Mouse (Mus musculus) thymus, adult 2 months (tissue): ENCODE measurements around the gene Morn3. TPM values are rescaled to one million over a fixed set of nuclear protein-coding genes. Genes with fewer than 3 reads are reported as not detected.
A peak's percentile ranks its signal among the peaks of the same experiment; 100 is the strongest.

Source experiments
- DNase-seq: peaks from one replicate; pipeline ENCODE4 v3.0.0; 2021
- H3K27ac ChIP-seq: fragments of 200-500 bp; 2 replicates; pipeline ENCODE4 v1.5.1; 2012; ENCODE audit warnings: low read length, control low read depth; ENCODE audit not compliant: control insufficient read depth, insufficient read depth
- H3K27me3 ChIP-seq: fragments of 200-500 bp; 2 replicates; pipeline ENCODE4 v1.6.1; 2012; ENCODE audit warnings: mild to moderate bottlenecking, low read length, moderate library complexity, mixed read lengths; ENCODE audit not compliant: control insufficient read depth, insufficient read depth
- H3K36me3 ChIP-seq: fragments of 200-500 bp; 2 replicates; pipeline ENCODE4 v1.6.1; 2012; ENCODE audit warnings: mild to moderate bottlenecking, low read length, moderate library complexity; ENCODE audit not compliant: control insufficient read depth, insufficient read depth
- H3K4me1 ChIP-seq: fragments of 200-500 bp; replicated peaks from 2 replicates; pipeline ENCODE4 v1.6.1; 2012; ENCODE audit warnings: low read length; ENCODE audit not compliant: control insufficient read depth, insufficient read depth
- H3K4me3 ChIP-seq: fragments of 200-500 bp; 2 replicates; pipeline ENCODE4 v1.5.1; 2012; ENCODE audit warnings: mild to moderate bottlenecking, low read length, control low read depth, moderate library complexity; ENCODE audit not compliant: control insufficient read depth, insufficient read depth
- CTCF ChIP-seq: fragments of 200-500 bp; IDR thresholded peaks from 2 replicates; pipeline ENCODE4 v1.5.1; 2012; ENCODE audit warnings: mild to moderate bottlenecking, control low read depth, low read length, moderate library complexity, borderline replicate concordance; ENCODE audit not compliant: control insufficient read depth, poor library complexity, insufficient read depth; ENCODE audit errors: extremely low read depth
- POLR2A ChIP-seq: fragments of 200-500 bp; IDR thresholded peaks from 2 replicates; pipeline ENCODE4 v1.6.1; 2012; ENCODE audit warnings: mild to moderate bottlenecking, low read length, control low read depth, moderate library complexity; ENCODE audit not compliant: control insufficient read depth, poor library complexity, insufficient read depth; ENCODE audit errors: extremely low read depth
- WGBS: fragments of 180-500 bp; shearing (Covaris S2); methylation state at CpG from one replicate; pipeline ENCODE4 v1.1.7; 2018; 5-methylcytosine and 5-hydroxymethylcytosine counted together
- polyA plus RNA-seq: library from polyadenylated mRNA; depleted of rRNA; stranded (reverse); fragments of >200 nt; gene quantifications from 2 replicates; pipeline ENCODE4 v1.2.3, GENCODE M21; 2012

Gene Morn3
- polyA plus RNA-seq, 1 experiment: 0.15 TPM

- H3K36me3 ChIP-seq: no peaks in the 10 kb centered on the region
- no peak for DNase-seq
- no peak overlapping the region for H3K4me3 ChIP-seq
- no peaks in the 10 kb centered on the region for H3K27me3 ChIP-seq
- TF ChIP-seq CTCF (no peak), POLR2A (no peak)
- WGBS: 98% methylated on average over 9 of the region's 9 CpGs
- H3K4me1 ChIP-seq: peaks cover 12% of the 10 kb centered on the region
- no peak overlapping the region for H3K27ac ChIP-seq
Observed at GRCm38 (mm10) chr5:123060706-123061401, 14.0 kb upstream of the Morn3 start.

- peak; percentile 71 for DNase-seq
- no peaks in the 10 kb centered on the region for H3K36me3 ChIP-seq
- 61% methylated on average over 14 of the region's 14 CpGs for WGBS
- H3K4me3 ChIP-seq: no peak overlapping the region
- no peak overlapping the region for H3K27ac ChIP-seq
- no peaks in the 10 kb centered on the region for H3K27me3 ChIP-seq
- no peak for TF ChIP-seq POLR2A
- TF ChIP-seq CTCF: no peak
- peaks cover 12% of the 10 kb centered on the region for H3K4me1 ChIP-seq
Observed at GRCm38 (mm10) chr5:123059757-123060520, 13.1 kb upstream of the Morn3 start.

GRCm38 (mm10) chr5:123058251-123059102 is 11.7 kb upstream of the Morn3 start:
- Histone ChIP-seq H3K27me3 (no peaks in the 10 kb centered on the region), H3K4me1 (peaks cover 10% of the 10 kb centered on the region), H3K4me3 (peak overlapping the region; percentile 16; the same call in 1 of the 2 replicates), H3K27ac (peak overlapping the region; percentile 35), H3K36me3 (no peaks in the 10 kb centered on the region)
- DNase-seq: peak; percentile 40
- TF ChIP-seq POLR2A (no peak), CTCF (no peak)
- WGBS: 14% methylated on average over 16 of the region's 16 CpGs

- H3K4me1 ChIP-seq: peaks cover 10% of the 10 kb centered on the region
- 8% methylated on average over 48 of the region's 48 CpGs for WGBS
Observed at GRCm38 (mm10) chr5:123057366-123058250, 10.8 kb upstream of the Morn3 start.

GRCm38 (mm10) chr5:123051736-123052135 is 4.9 kb upstream of the Morn3 start:
- Histone ChIP-seq H3K36me3 (no peaks in the 10 kb centered on the region), H3K27ac (no peak overlapping the region), H3K27me3 (no peaks in the 10 kb centered on the region), H3K4me3 (no peak overlapping the region), H3K4me1 (peaks cover 13% of the 10 kb centered on the region)
- TF ChIP-seq POLR2A (no peak), CTCF (no peak)
- DNase-seq: no peak
- WGBS: 96% methylated on average over 5 of the region's 5 CpGs

More at GRCm38 (mm10) chr5:123057366-123058250, 10.8 kb upstream of the Morn3 start:
- TF ChIP-seq POLR2A: peak; percentile 74
- peak; percentile 76 for TF ChIP-seq CTCF
- H3K4me3 ChIP-seq: peak overlapping the region; percentile 16; the same call in 1 of the 2 replicates
- H3K27ac ChIP-seq: no peak overlapping the region
- no peaks in the 10 kb centered on the region for H3K36me3 ChIP-seq
- DNase-seq: peak; percentile 99
- H3K27me3 ChIP-seq: no peaks in the 10 kb centered on the region

GRCm38 (mm10) chr5:123050918-123051317 is 4.1 kb upstream of the Morn3 start:
- 91% methylated on average over 9 of the region's 9 CpGs for WGBS
- no peak for DNase-seq
- H3K4me1 ChIP-seq: peaks cover 13% of the 10 kb centered on the region
- no peaks in the 10 kb centered on the region for H3K36me3 ChIP-seq
- no peak for TF ChIP-seq POLR2A
- no peak for TF ChIP-seq CTCF
- H3K4me3 ChIP-seq: no peak overlapping the region
- no peak overlapping the region for H3K27ac ChIP-seq
- H3K27me3 ChIP-seq: no peaks in the 10 kb centered on the region
